Comparison of ENCODE assay signal across 8 mouse cellular contexts in the genomic region with DNA sequence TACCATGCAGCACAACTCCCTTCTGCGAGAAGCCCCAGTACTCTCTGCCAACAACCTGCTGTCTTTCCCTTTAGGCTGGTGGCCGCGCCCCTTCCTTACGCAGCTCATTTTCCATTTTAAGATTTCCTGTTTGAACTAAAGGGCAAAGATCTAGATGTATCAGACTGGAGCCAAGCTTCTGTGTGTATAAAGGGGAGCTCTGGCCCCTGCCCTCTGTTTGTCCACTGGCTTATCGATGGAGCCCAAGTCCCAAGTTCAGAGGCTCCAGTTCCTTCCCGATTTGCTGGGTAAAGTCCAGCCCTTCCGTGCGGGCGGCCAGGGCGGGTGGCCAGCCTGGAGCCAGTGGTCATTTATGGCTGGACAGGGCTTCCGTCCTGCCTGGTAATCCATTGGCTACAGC.
DNase-seq lines count a peak whose midpoint lies in the region; ATAC-seq lines count a peak whose summit lies in the region.

No protein-coding gene starts in this region.

- H3K4me3 ChIP-seq in heart, embryonic 10.5 days, result no peak overlapping the region
- no peak overlapping the region for H3K4me3 ChIP-seq in liver, embryonic 15.5 days (replicated peaks)
- H3K4me3 ChIP-seq in stomach, embryonic 15.5 days (replicated peaks), result no peak overlapping the region
- no peak overlapping the region for H3K4me3 ChIP-seq in hindbrain, embryonic 10.5 days

- DNase-seq in heart, adult 11 months, result peak; percentile 99
- no peak for DNase-seq in heart, embryonic 10.5 days (ENCODE audit: low spot score)
- no peak for DNase-seq in hindbrain, embryonic 10.5 days (ENCODE audit: low spot score)
- no peak for DNase-seq in layer of hippocampus, adult 18-20 months (ENCODE audit: low spot score in 2 of 2)

- WGBS in heart, embryonic 10.5 days, result 78% methylated on average over 11 of the region's 11 CpGs
- 54% methylated on average over 11 of the region's 11 CpGs for WGBS in liver, embryonic 15.5 days (ENCODE audit: insufficient replicate concordance)
- WGBS in stomach, embryonic 15.5 days, result 80% methylated on average over 11 of the region's 11 CpGs
- WGBS in hindbrain, embryonic 10.5 days, result 93% methylated on average over 11 of the region's 11 CpGs

- H3K27me3 ChIP-seq in heart, embryonic 10.5 days (ENCODE audit: insufficient read depth, poor library complexity, severe bottlenecking), result peaks cover 20% of the 10 kb centered on the region; the same call in 1 of the 2 replicates
- H3K27me3 ChIP-seq in liver, embryonic 15.5 days, result no peaks in the 10 kb centered on the region
- H3K27me3 ChIP-seq in stomach, embryonic 15.5 days (replicated peaks), result no peaks in the 10 kb centered on the region
- no peaks in the 10 kb centered on the region for H3K27me3 ChIP-seq in hindbrain, embryonic 10.5 days (ENCODE audit: insufficient read depth, poor library complexity, severe bottlenecking)

- H3K4me1 ChIP-seq in heart, embryonic 10.5 days, result no peaks in the 10 kb centered on the region
- no peaks in the 10 kb centered on the region; the same call in 1 of the 2 replicates for H3K4me1 ChIP-seq in liver, embryonic 15.5 days (replicated peaks)
- H3K4me1 ChIP-seq in stomach, embryonic 15.5 days, result 0 out of 2 replicates have a peak, but pooled peaks cover 3% of the 10 kb centered on the region
- H3K4me1 ChIP-seq in hindbrain, embryonic 10.5 days (replicated peaks), result no peaks in the 10 kb centered on the region

- H3K27ac ChIP-seq in heart, embryonic 10.5 days, result no peak overlapping the region
- no peak overlapping the region for H3K27ac ChIP-seq in liver, embryonic 15.5 days (replicated peaks)
- H3K27ac ChIP-seq in stomach, embryonic 15.5 days, result peak overlapping the region; percentile 11; the same call in 1 of the 2 replicates
- no peak overlapping the region for H3K27ac ChIP-seq in hindbrain, embryonic 10.5 days

- peak; percentile 14 to 62; a peak in 2 of 4 replicates for ATAC-seq in hematopoietic stem cell, adult 5-6 weeks (replicated peaks in 1 of 2; ENCODE audit: insufficient read depth in 1 of 2, low FRiP score in 2 of 2, low TSS enrichment in 1 of 2, low read depth in 1 of 2, poor library complexity in 2 of 2, severe bottlenecking in 2 of 2)
- ATAC-seq in liver, embryonic 15.5 days (ENCODE audit: insufficient read depth), result 0 out of 2 replicates have a peak, but pooled peaks have one; percentile 31
- peak; percentile 77 for ATAC-seq in stomach, embryonic 15.5 days (ENCODE audit: insufficient read depth, low FRiP score, low read depth)
- ATAC-seq in granulocyte monocyte progenitor cell, adult 5-6 weeks (replicated peaks; ENCODE audit: poor library complexity, severe bottlenecking), result no peak

- no peak overlapping the region for H3K9ac ChIP-seq in liver, embryonic 15.5 days
- no peak overlapping the region for H3K9ac ChIP-seq in stomach, embryonic 15.5 days

- H3K9me3 ChIP-seq in heart, embryonic 10.5 days, result no peaks in the 10 kb centered on the region
- H3K9me3 ChIP-seq in liver, embryonic 15.5 days (replicated peaks), result no peaks in the 10 kb centered on the region
- no peaks in the 10 kb centered on the region for H3K9me3 ChIP-seq in stomach, embryonic 15.5 days
- no peaks in the 10 kb centered on the region for H3K9me3 ChIP-seq in hindbrain, embryonic 10.5 days

- H3K4me2 ChIP-seq in liver, embryonic 15.5 days, result no peak overlapping the region
- H3K4me2 ChIP-seq in stomach, embryonic 15.5 days, result no peak overlapping the region

- H3K36me3 ChIP-seq in heart, embryonic 10.5 days, result no peaks in the 10 kb centered on the region
- H3K36me3 ChIP-seq in liver, embryonic 15.5 days (replicated peaks), result no peaks in the 10 kb centered on the region
- H3K36me3 ChIP-seq in stomach, embryonic 15.5 days, result no peaks in the 10 kb centered on the region
- no peaks in the 10 kb centered on the region for H3K36me3 ChIP-seq in hindbrain, embryonic 10.5 days
